Mouse (Mus musculus): ENCODE results near the gene Ccdc65. TPM values are rescaled to one million over a fixed set of nuclear protein-coding genes. Genes with fewer than 3 reads are reported as not detected.
"Not testable (repeated sequence)": the region's sequence is repeated elsewhere in the genome, so short reads cannot be mapped to it uniquely, and the experiment has no call there.

Gene Ccdc65
- total RNA-seq, 2 experiments from 2014 or later, result 12.6 to 13.3 TPM

DNA sequence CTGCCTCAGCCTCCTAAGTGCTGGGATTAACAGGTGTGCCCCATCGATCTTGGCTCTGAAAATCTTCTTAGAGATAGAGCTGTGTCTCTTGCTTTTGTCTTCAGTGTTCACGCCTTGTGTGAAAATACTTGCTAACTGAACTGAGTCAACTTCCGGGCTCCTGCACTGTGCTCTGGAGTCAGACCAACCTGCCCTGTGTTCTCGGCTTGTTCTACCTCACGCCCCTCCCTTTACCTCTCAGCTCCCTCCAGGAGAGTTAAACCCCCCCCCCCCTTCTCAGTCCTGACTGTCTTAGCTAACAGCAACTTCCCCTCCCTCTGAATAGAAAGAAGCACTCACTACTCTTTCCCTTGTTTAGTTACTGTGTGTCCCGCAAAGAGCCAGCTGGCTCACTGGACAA lies 22.8 kb downstream of the Ccdc65 start:
- intact Hi-C loops (cut with DNase I), result no loop called here
- no peak for DNase-seq (ENCODE audit: low spot score in 2 of 2)

DNA sequence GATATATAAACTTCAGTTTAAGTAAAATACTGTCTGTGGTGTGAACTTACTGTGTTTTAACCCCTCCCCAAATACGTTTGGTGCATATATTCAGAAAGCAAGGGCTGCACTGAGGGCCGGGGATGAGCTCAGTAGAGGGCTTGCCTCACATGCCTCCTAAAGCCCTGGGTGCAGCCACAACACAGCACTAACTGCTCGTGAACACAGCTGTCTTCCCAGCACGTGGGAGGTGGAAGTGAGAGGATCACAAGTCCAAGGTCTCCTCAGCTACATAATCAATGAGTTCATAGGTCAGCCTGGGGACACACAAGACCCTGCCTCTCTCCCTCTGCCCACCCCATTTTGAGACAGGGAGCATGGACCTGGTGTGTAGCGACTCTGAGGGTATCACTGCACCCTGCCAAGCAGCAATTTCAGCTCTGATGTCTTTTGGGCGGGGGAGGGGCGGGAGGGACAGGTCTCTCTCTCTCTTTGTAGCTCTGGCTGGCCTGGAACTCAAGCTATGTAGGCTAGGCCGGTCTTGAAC lies 24.1 kb downstream of the Ccdc65 start:
- intact Hi-C loops (cut with DNase I), result no loop called here

DNA sequence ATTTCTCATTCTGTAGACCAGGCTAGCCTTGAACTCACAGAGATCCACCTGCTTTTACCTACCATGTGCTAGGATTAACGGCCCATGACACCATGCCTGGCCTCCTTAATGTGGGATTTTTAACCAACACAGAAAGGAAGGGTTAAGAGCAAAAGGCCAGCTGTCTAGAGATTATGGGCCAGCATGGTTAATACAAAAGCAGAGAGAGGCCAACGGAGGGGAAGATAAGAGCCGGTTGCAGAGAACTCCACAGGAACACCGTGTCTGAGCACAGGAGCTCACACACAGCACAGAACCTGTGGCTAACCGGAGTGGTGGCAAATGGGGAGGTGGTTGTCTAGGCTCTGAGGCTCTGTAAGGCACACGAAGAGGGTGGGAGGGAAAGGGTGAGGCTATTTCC lies 25.4 kb downstream of the Ccdc65 start:
- DNase-seq (ENCODE audit: low spot score in 2 of 2), result no peak
- intact Hi-C loops (cut with DNase I), result no loop called here

More for the DNA sequence above, 24.1 kb downstream of the Ccdc65 start:
- no peak for DNase-seq (ENCODE audit: low spot score in 2 of 2)

DNA sequence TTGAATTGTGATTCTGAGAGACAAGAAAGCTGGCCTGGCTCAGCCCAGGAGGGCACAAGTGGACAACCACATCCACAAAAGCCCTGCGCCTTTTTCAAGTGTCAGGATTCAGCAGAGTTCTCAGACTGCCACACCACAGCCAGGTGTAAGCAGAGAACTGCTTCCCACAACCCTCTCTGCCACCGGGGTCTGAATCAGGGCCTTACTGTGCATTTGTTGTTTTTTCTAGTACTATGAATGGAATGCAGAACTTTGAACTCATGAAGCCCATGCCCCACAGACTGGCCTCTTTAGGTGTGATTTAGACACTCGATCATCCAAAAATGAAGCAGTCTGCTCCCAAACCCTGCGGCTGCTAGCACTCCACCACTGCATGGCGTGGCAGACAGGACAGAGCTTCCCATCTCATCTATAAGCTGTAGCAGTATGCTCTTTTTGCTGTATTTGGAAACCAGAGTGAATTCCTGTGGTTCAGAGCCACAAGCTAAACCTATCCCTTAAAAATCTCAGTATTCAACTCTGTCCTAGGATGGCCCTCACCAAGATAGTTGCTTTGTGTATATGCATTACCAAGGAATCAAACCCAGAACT lies 26.1 kb downstream of the Ccdc65 start:
- no peak for DNase-seq (ENCODE audit: low spot score in 2 of 2)
- intact Hi-C loops (cut with DNase I), result no loop called here

DNA sequence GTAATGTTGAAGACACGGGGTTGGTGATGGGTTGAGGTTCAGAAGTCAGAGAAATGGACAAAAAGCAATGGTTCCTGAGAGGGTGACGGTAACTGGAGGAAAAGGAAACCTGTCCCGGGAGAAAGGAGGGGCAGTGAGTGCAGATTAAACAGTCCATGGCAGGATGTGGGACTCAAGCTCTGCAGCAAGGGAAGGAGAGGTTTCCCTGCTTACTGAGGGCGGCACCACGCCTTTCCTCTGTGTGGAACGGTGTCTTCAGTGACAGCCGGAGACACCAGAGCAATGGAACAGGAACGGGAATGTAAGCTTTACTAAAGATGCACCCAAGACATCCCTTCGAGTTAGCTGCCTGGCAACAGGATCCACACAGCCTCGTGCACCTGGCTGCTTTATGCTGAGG lies 28.5 kb downstream of the Ccdc65 start:
- intact Hi-C loops (cut with DNase I), result no loop called here
- DNase-seq (ENCODE audit: low spot score in 2 of 2), result no peak

DNA sequence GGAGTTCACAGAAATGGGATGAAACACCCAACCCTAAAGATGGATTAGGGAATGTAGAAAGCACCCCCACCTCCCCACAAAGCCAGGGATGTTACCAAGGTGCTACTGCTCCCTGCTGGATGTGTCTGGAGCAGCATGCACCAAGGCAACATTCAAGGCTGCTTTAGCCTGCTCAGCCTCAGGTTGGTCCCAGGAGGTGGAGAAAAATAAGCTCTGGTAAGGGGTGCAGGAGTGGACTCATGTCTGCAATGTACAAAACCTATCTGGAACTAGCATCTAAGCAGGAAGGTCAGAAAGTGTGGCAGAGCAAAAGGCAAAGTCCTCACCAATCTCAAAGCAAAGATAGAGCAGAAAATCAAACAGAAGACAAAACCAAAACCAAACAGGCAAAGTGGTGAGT lies 29.9 kb downstream of the Ccdc65 start:
- intact Hi-C loops (cut with DNase I), result no loop called here
- DNase-seq (ENCODE audit: low spot score in 2 of 2), result peak; percentile 57 to 71

DNA sequence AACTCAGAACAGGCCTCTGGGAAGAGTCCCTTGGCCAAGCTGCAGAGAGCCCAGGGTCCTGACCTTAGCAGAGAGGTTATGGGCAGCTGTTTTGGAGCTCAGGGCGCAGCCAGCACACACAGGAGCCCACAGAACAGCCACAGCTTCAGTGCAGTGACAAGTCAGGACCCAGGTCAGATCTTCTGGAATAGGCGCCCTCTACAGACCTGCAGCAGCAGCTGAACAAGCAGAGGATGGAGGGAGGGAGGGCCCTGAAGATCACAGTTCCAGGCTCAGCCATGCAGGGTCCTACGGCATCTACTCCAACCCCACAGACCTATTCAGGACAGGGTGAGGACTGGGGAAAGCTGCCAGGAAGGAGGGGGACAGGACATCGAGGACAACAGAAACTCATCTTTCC lies 30.8 kb downstream of the Ccdc65 start:
- intact Hi-C loops (cut with DNase I), result no loop called here
- no peak for DNase-seq (ENCODE audit: low spot score in 2 of 2)

DNA sequence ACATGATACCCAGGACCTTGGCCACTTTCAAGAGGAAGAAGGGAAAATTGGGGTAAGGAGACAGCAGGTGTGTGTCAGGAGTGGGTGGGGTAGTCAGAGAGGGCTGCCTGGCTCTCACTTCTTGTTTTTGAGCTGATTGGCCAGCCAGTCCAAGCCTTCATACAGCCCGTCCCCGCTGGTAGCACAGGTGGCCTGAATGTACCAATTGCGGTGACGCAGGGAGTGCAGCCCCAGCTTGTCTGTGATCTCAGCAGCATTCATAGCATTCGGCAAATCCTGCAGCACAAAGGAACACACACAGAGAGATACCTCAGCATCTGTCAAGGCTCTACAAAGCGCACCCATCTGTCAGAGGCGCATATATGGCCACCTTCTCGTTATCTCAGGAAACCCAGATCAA lies 32.2 kb downstream of the Ccdc65 start:
- intact Hi-C loops (cut with DNase I), result no loop called here
- no peak for DNase-seq (ENCODE audit: low spot score in 2 of 2)

DNA sequence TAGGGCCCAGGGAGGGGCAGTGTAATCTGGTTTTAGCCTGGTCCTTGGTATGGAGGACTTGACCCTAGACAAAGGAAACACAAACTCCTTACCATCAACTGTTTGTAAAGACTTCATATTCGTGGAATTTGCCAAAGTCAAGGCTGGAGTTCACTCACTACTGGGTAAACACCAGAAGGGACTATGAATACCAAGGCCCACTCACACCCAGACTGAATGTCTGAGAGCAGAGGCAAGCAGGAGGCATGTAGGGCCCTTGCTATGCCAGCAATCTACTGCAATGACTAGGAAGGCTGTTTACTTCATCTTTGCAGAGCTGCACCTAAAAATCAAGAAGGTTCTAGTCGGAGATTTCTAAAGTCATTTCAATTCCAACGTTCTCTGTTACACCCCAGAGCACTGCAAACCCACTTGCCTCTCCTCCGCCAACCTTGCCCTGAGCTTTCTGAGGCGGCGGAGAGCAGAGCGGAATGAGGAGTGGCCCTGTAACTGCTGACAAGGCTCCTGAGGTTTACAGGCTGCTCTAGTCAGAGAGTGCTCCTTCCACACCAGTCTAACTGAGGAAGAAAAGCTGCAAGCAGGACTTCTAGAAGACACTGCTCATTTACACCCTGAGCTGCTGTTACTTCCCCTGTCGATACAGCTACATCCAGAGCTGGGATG lies 34.9 kb downstream of the Ccdc65 start:
- DNase-seq (ENCODE audit: low spot score in 2 of 2), result no peak
- intact Hi-C loops (cut with DNase I), result no loop called here

DNA sequence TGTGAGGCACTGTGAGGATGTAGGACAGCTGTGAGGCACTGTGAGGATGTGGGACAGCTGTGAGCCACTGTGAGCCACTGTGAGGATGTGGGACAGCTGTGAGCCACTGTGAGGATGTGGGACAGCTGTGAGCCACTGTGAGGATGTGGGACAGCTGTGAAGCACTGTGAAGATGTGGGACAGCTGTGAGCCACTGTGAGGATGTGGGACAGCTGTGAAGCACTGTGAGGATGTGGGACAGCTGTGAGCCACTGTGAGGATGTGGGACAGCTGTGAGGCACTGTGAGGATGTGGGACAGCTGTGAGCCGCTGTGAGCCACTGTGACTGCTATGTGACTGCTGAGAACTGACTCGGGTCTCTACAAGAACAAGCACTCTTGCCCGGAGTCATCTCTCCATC lies 35.9 kb downstream of the Ccdc65 start:
- intact Hi-C loops (cut with DNase I); DNase-seq (ENCODE audit: low spot score in 2 of 2): not testable (repeated sequence)

DNA sequence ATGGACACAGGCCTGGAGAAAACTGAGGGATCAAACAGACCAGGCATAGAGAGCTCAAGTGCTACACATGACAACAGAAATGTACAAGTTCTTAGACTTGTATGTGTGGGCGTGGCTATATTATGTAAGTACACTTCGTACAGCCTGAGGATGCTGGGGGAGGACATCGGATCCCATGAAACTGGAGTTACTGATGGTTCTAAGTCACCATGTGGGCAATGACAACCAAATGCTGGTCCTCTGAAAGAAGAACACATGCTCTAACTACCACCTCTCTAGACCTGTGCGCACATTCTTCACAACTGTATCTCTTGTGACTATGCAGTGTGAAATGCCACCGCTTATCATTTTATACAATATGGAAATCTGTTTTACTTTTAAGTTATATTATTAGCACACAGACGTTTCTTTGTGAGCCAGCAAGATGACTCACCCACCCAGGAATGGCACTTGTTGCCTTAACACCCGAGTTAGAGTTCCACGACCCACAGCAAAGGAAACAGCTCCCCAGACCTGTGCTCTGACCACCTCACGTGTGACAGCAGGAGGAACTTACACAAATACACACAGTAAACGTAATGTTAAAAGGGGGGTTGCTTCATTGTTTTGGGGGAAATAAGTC lies 38.4 kb downstream of the Ccdc65 start:
- intact Hi-C loops (cut with DNase I), result no loop called here
- DNase-seq (ENCODE audit: low spot score in 2 of 2), result peak in 1 of 2 experiments; percentile 76

DNA sequence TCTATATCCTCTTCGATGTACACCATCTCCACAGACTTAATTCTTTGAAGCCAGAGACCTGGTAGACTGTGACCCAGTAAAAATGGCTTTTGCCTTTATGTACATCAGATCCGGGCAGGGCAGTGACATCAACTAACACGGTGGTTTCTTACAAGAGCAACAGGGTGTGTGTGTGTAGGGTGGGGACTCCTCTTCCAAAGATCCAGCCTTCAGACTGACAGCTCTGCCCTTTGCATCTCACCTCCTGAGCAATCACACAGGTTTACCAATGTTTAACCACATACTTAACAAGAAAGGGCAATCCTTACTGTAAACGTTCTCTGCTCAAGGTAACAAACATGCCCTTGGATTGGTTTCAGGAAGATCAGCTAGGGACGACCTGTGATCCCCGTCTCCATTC lies 39.3 kb downstream of the Ccdc65 start:
- DNase-seq (ENCODE audit: low spot score in 2 of 2), result no peak
- intact Hi-C loops (cut with DNase I), result no loop called here

DNA sequence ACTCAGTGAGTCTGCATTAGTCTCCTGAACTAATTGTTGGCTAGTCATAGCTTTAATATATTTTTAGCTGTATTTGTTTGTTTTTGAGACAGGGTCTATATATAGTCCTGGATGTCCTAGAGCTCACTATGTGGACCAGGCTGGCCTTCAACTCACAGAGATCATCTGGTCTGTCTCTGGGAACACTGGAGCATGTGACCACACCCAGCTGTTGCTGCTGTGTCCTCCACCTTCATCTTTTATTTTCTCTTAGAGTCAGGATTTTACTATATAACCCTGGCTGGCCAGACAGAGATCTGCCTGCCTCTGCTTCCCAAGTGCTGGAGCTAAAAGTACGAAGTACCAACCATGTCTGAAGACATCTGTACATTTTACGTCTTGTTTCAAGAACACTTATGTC lies 41.1 kb downstream of the Ccdc65 start:
- no peak for DNase-seq (ENCODE audit: low spot score in 2 of 2)
- intact Hi-C loops (cut with DNase I), result no loop called here

DNA sequence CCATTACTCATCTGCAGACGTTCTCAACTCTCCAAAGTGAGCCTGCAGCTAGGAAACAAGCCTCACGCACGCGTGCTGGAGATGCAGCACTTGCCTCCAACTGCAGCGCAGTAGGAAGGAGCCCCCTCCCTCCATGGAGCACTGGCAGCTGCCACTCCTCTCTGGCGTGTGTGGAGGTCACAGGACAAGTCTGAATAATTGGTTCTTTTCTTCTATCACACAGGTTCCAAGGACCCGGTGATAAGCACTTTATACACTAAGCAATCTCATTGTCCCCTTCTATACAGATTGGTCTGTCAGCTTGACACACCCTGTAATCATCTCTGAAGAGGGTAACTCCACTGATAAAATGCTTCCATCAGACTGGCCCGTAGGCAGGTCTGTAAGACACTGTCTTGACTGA lies 45.0 kb downstream of the Ccdc65 start:
- intact Hi-C loops (cut with DNase I), result no loop called here
- no peak for DNase-seq (ENCODE audit: low spot score in 2 of 2)

DNA sequence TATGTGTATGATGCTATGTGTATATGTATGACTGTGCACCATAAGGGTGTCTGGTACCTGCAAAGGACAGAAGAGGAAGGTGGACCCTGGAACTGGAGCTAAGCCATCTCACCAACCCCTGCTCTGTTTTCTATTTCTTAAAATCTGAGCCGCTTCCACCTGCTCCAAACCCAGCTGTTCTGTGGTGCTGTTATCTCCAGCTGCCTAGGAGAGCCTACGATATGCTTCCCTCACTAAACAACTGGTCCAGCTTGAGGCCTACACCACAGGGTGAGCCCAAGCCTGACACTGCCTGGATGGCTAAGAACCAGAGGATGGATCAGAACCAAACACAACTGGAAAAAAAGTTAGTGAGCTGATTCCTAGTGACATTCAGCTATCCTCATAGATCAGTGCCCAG lies 46.1 kb downstream of the Ccdc65 start:
- intact Hi-C loops (cut with DNase I), result no loop called here
- DNase-seq (ENCODE audit: low spot score in 2 of 2), result no peak

DNA sequence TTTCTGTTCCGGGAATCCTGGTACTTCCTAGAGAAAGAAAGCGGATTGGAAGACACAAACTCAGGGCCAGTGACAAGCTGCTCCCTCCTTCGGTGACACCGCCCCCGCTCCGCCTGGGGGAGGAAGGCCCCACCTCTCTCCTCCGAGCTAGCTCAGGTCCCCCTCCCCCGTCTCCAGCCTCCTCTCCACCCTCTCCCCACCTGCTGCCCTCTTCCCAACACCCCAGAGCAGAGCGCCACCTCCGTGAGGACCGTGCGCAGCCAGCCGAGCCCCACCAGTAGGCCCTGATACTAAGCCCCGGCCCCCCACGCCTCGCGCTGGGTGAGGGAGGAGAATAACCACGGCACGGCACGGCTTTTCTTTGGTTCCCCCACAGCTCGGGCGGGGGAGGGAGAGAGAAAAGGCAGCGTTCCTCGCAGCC lies 54.2 kb downstream of the Ccdc65 start:
- intact Hi-C loops (cut with DNase I), result no loop called here
- peak; percentile 70 to 74 for DNase-seq (ENCODE audit: low spot score in 2 of 2)

DNA sequence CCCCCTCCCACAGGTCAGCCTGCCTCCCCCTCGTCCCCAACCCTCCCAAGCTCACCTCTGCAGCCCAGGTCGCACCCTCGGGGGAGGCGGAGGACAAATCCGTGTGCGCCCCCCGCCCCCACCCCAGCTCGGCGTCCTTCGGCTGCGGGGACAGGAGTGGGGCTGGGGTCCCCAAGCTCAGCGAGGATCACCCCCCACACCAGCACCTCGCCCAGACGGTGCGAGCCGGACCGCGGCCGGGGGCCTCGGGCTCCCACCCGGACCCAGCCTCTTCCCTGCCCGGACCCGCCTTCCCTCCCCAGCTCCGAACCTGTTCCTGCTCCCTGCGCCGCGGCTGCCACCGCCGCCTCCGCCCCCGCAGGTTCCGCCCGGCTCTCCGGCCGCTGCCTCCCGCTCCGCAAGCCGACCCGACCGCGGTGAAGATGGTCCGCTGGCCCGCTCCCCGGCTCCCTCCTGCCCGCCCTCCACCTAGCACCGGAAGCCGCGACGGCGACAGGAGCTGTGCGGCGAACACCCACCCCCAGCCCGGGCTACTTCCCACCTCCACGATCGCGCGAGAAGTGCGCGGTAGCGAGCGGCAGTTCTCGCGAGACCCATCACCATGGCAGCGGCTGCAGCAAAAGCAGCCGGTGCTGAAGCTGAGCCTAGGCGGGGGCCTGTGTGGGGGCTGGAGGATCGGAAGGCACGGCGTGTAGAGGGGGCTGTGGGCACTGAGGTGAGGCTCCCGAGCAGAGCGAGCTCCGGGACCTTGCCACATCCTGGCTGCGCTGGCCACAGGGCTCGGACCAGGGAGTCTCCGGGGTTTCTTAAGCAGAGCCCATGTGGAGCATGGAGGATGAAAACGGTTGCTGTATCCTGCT lies 54.9 kb downstream of the Ccdc65 start, which contains the start of gene Arf3:
TSS of gene Arf3 (minus strand) at position 545 of the 860 bp plus-strand sequence.
- intact Hi-C loops (cut with DNase I), result no loop called here
- peak; percentile 96 to 98 for DNase-seq (ENCODE audit: low spot score in 2 of 2)

DNA sequence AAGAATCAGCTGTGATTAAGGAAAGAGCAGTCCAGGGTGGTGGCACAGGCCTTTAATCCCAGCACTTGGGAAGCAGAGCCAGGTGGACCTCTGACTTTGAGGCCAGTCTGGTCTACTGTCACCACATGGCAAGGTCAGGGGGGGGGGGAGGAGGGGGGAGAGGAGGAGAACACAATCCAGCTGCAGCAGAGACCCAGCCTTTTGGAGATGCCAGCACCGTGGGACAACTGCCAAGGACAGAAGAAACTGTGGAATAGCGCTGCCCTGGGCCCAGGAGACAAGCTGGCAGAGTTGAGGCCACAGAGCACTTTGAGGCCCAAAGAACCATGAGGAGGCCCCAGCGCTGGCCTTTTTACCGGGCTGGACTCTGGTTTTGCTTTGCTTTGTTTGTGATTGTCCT lies 57.9 kb downstream of the Ccdc65 start:
- no peak for DNase-seq (ENCODE audit: low spot score in 2 of 2)
- intact Hi-C loops (cut with DNase I), result no loop called here

DNA sequence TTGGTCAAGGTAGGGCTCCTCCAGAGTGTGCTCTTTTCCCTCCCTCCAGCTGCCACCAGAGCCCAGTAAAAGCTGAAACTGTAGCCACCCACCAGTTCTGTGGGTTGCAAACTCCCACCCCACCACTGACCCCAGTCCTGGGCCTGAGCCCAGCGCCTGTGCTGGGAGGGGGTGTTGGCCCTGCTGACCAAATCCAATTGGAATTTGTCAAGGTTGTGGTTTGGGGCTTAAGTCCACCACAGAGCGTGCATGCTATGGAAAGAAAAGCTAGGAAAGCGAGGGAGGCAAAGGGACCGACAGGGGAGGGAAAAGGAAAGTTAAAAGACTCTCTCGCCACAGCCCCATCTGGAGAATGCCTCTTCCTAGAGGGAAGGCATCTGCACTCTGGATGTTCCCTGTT lies 60.3 kb downstream of the Ccdc65 start:
- intact Hi-C loops (cut with DNase I), result no loop called here
- no peak for DNase-seq (ENCODE audit: low spot score in 2 of 2)
